ENCODE assay signal across 17 mouse cellular contexts in the genomic region with DNA sequence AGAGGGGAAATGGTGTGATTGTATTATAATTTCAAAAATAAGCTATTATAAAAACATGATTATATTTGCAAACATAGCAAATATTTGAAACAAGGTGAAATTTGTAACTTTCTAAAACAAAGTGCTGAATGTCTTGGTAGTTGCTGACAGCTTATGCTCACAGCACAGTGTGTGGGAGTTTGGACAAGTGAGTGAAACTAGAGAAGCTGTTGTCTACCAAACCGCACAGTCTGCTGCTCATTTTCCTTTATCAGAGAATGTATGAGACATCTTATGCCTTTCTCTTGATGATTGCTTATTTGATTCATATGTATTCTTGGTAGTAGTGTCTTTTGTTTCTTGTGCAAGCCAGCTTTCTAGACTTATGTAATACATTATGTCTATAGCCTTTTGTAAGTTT.
"Had no signal": no experiment of that assay in that cellular context is flagged by ENCODE, and none has a peak within 500 bp of the region (broad histone marks: within the 10 kb centered on the region; RNA-seq: fewer than 3 reads in every experiment).

No protein-coding gene starts in this region.

- H3K4me1 ChIP-seq: midbrain, embryonic 10.5 days; midbrain, embryonic 12.5 days; neural tube, embryonic 13.5 days; neural tube, embryonic 15.5 days had no signal

- H3K4me3 ChIP-seq: midbrain, embryonic 10.5 days; midbrain, embryonic 12.5 days; myocyte; neural tube, embryonic 13.5 days; neural tube, embryonic 15.5 days had no signal

- H3K36me3 ChIP-seq: midbrain, embryonic 10.5 days; midbrain, embryonic 12.5 days; neural tube, embryonic 13.5 days; neural tube, embryonic 15.5 days had no signal

- H3K27ac ChIP-seq: midbrain, embryonic 10.5 days; midbrain, embryonic 12.5 days; neural tube, embryonic 13.5 days; neural tube, embryonic 15.5 days had no signal

- H3K9ac ChIP-seq: lung, embryonic 14.5 days; midbrain, embryonic 12.5 days; neural tube, embryonic 13.5 days; neural tube, embryonic 15.5 days had no signal

- H3K27me3 ChIP-seq: midbrain, embryonic 12.5 days; neural tube, embryonic 13.5 days; neural tube, embryonic 15.5 days had no signal

- H3K4me2 ChIP-seq: lung, embryonic 14.5 days; midbrain, embryonic 12.5 days; neural tube, embryonic 13.5 days; neural tube, embryonic 15.5 days had no signal

- H3K9me3 ChIP-seq: midbrain, embryonic 10.5 days; midbrain, embryonic 12.5 days; neural tube, embryonic 13.5 days; neural tube, embryonic 15.5 days had no signal

- ATAC-seq: midbrain, embryonic 16.5 days had no signal

- DNase-seq: lung, adult 18-20 months; lung, postnatal 10 days; lung, postnatal 4 days; midbrain, embryonic 14.5 days; retina, postnatal 1 day; right cerebral cortex, postnatal 14 days; spleen, adult 18-20 months; thymus, adult 18-20 months; thymus, postnatal 14 days; thymus, postnatal 36 days had no signal
